Mouse (Mus musculus) erythroblast, embryonic 14.5 days (primary cell): ENCODE data around the gene Kctd12.

Source experiments
- GATA1 ChIP-seq: IDR thresholded peaks from 2 replicates; pipeline ENCODE4 v1.6.1; 2012; ENCODE audit warnings: low read length, inconsistent platforms, mixed read lengths
- TAL1 ChIP-seq: IDR thresholded peaks from 3 replicates; pipeline ENCODE4 v1.6.1; 2012; ENCODE audit warnings: low read length, inconsistent platforms, mixed read lengths

- TF ChIP-seq GATA1 (no peak), TAL1 (no peak)
Observed at GRCm38 (mm10) chr14:102942222-102942843, 40.1 kb downstream of the Kctd12 start.
